Mouse (Mus musculus) spleen, adult 18-20 months (tissue): ENCODE data around the gene Dmrtc2.
"Not testable (repeated sequence)": the region's sequence is repeated elsewhere in the genome, so short reads cannot be mapped to it uniquely, and the experiment has no call there.

Experiments
- DNase-seq, 2 experiments: peaks; one replicate each; pipeline ENCODE4 v3.0.0; 2022; ENCODE audit warnings: mixed read lengths in 2 of 2

Gene Dmrtc2

DNA sequence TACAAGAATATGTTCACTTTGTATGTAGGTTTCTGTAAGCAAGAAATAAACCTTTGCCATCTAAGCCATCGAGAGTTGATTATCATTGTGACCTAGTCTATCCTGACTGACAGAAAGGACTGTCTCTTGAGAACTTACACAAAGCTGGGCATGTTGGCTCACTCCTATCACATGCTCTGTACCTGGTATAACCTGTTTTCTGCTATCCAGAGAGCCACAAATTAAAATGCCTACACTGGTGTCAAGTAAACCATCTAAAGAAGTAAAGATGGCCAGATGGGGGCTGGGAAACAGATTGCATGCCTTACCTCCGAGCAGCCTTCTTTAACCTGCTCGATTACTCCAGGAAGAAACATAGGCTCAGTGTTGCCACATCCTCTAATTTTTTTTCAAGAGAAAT is 7.7 kb downstream of the Dmrtc2 start:
- no peak for DNase-seq

DNA sequence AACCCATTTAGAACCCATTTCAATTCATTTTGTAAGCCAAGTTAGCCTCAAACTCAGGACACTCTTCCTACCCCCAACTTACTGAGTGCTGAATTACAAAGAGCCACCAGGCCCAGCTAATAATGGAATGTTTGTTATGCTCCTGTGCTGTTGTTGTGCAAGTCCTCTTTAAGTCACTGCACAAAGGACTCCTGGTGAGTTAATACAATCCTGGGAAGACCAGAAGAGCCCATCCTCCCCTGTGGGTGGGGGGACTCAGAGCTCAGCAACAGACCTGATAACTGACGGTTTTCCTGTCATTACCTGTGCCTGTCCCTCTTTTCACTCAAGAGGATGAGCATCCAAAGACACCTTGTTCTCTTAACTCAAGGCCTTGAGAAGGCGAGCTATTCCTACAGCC is 9.8 kb downstream of the Dmrtc2 start:
- no peak for DNase-seq

DNA sequence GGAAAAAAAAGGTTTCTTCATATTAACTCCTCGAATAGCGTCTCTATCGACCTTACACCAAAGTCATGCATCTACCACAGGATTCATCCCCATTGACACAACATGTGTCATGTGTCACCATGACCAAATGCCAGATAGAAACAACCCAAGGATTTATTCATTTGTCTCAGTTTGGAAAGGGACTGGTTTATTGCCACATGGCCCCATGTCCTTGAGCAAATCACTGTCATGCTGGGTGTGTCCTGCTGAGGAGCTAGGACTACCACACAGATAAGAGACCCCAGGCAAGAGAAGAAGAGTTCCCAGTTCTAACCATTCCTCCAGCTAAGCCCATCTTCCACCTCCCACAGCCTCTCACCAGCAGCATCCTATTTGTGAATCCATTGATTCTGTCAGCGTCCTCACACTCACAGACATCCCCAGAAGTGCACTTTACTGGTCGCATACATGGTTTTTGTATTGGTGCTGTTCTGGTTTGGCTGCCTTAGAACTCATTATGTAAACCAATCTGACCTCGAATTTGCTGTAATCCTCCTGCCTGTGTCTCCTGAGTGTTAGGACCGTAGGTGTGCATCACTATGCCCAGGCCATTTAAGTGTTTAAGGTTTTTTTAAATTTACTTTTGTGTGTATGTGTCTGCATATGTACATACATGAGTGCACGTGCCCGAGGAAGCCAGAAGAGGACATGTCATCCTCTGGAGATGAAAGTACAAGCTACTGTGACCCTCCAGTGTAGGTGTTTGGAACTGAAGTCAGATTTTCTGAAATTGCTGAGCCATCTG is 12.8 kb downstream of the Dmrtc2 start:
- DNase-seq = no peak

DNA sequence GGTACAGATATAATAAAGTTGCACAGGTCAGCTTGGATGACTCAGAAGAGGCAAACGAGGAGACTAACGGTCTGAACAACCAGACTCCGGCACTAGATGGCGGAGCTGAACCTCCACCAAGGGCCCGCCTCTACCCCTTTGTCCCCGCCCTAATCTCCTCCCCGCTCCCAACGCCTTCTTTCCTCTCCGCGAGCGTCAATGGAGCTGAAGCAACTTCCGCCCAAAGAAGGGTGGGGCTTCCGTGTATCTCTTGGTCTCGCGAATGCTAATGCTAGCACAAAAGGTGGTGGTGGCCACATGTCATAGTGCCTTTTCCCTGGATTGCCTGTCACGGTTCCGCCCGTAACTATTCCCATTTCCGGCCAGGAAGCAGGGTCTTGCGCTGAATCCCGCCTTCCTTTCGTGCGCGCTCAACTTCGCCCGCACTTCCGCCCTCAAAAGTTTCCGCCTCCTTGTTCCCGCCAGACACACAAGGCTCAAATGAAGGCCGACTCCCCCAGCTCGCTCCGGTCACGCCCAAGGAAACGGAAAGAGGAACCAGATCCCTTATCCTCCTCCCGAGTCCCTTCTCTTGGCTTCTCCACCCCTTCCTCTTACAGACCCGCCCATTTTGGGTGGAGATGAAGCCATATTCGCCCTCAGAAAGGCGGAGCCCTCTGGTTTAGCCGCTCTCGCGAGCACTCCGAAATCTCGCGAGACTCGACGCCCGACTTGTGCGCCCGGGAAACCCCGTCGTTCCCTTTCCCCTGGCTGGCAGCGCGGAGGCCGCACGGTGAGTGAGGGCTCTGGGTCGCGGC is 14.2 kb downstream of the Dmrtc2 start, which contains the start of gene Rps19:
TSS of gene Rps19 (plus strand) at position 476 of the 797 bp plus-strand sequence.
- peak; percentile 94 to 97 for DNase-seq

DNA sequence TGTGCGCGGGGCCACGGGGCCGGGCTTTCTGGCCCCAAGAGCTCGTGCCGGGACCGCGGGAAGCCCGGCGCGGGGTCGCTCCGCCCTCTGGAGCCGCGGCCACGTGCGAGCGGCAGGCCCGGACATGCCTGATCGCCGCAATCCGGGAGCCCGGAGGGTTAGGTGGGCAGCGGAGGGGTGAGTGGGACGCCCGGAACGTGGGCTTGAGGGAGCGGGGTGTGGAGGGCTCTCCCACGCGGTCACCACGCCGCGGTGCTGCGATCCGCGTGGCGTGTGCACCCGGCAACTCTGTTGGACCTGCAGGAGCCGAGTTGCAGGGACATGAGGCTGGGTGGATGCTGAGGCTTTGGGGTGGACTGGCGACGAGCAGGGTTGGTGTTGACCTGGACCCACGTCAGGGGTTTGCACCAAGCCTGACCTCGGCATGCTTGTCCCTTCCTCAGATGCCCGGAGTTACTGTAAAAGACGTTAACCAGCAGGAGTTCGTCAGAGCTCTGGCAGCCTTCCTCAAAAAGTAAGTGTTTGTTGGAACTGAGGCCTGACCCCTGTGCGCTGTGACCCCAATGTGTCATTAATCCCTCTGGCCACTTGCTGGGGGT is 14.9 kb downstream of the Dmrtc2 start:
- DNase-seq = no peak

DNA sequence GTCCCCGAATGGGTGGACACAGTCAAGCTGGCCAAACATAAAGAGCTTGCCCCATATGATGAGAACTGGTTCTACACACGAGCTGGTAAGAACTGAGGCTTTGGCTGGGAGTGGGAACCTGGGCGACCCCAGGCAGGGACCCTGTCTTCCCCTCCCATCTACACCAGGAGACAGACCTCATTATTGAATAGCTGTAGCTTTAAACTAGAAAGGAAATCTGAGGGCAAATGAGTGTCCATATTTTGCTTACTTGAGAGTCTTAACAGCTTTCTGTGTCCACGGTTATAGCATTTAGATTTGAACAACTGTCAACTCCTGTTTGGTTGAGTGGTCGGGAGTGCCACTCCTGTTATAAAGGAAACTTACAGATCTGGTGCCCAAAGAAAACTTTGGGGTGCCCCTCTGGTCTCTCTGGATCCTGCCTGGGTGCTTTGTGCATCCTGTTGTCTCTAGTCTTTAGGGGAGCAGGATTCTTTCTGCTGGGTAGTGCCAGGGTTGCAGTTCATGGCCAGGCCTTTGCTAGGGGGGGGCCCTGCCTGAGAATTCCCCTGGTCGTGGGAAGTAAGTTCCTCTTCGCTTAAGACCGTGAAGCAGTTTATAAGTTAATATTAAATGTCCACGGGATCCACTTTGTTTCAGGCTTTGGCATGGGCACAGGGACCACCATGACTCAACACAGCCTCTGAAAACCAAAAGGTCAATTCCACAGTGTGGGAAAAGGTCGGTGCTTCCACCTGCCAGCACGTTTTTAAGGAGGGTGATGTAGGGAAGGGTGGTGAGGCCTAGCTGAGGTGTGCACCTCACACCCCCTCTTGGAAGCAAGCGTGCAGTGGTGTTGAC is 15.8 kb downstream of the Dmrtc2 start:
- no peak for DNase-seq

DNA sequence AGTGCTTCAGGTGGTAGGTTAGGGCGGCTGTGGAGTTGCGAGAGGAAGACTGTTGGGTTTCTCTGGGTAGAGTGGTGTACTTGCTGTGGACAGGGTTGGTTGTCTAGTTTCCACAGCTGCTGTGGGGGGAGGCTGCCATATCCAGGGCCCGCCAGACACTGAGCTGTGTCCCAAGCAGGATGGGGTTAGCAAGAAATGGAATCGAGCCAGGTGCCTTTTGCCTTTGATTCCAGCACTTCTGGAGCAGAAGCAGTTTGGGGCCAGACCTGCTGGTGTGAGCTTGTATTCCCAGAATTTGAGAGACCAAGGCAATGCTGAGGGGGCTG is 16.4 kb downstream of the Dmrtc2 start:
- no peak for DNase-seq

DNA sequence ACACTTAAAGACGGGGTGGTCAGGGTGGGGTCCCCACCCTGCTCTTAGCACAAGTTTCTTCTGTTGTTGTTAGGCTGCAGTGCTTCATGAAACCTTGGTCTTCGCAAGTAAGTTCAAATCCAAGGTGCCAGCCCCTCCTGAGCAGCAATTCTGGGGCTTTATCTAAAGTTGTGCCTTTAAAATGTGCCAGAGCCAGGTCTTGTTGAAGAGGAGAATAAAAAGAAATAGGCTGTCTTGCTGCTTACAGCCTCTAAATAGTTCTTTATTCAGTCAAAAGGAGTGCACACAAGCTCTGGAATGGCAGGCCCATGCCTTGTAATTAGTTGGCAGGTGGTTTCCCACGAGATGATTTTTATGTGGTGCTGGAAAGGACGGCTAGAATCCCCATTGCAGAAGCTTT is 17.2 kb downstream of the Dmrtc2 start:
- no peak for DNase-seq

DNA sequence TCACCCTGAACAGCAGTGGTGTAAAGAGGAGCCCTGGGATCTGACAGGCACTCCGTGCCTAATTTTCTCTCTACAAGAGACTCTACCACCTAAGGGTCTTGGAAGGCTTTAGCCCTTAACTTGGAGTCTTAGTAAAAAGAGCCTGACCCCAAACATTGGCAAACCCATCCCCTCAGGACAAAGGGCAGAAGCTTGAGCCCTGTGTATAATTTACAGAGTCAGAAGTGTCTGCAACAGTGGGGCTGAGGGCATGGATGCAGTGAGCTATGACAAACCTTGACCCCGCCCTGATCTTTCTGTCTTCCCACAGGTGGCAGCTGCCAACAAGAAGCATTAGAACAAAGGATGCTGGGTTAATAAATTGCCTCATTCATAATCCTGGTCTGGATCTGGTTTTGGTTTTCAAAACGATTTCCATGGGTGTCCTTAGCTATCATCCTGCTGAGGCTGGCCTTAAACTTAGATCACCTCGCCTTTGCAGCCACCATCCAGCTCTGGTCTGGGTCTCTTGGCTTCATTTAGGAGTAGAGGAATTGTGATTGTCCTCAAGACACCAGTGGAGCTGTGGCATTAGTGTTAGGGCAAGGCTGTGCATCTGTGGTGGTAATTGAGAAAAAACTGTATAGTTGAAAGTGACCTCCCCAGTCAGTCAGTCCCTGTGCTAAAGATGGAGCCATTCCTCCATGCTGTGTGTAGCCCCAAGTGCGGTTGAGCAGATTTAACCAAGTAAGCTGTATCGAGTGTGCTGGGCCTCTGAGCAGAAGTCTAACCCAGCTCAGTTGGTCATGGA is 19.8 kb downstream of the Dmrtc2 start:
- DNase-seq = no peak

DNA sequence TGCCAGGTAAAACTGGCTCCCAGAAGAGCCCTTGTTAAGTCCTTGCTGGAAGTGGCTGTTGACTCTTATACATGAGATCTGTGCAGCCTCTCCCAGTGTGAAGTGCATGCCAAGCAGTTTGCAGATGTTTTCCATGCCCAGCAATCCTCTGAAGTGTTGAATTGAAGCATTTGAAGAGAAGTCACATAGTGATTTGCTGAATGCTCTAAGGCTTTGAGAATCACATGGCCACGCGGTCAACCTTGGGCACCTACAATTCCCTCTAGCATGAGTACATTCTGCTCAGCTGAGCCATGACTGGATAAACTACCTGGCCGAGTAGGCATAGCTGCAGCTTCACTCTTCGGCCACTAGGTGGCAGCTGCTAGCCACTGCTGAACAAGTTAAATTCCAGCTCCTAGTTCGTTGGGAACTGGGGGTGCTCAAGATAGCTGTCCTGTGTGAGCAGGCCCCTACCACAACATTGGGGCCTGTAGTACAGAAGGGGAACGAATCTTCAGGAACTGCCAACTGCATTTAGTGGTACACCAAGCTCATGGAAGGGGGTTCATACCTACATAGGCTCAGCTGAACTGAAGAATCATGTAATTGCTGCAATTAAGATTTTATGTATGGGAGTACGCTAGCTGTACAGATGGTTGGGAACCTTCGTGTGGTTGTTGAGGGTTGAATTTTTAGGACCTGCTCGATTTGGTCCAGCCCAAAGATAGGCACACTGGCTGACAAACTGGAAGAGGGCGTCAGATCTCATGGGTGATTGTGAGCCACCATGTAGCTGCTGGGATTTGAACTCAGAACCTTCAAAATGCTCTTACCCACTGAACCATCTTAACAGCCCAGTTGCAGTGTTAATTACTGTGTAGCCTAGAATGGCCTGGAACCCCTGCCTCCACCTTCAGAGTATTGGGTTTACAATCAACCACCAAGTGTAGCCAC is 20.7 kb downstream of the Dmrtc2 start:
- peak; percentile 56 to 66 for DNase-seq

DNA sequence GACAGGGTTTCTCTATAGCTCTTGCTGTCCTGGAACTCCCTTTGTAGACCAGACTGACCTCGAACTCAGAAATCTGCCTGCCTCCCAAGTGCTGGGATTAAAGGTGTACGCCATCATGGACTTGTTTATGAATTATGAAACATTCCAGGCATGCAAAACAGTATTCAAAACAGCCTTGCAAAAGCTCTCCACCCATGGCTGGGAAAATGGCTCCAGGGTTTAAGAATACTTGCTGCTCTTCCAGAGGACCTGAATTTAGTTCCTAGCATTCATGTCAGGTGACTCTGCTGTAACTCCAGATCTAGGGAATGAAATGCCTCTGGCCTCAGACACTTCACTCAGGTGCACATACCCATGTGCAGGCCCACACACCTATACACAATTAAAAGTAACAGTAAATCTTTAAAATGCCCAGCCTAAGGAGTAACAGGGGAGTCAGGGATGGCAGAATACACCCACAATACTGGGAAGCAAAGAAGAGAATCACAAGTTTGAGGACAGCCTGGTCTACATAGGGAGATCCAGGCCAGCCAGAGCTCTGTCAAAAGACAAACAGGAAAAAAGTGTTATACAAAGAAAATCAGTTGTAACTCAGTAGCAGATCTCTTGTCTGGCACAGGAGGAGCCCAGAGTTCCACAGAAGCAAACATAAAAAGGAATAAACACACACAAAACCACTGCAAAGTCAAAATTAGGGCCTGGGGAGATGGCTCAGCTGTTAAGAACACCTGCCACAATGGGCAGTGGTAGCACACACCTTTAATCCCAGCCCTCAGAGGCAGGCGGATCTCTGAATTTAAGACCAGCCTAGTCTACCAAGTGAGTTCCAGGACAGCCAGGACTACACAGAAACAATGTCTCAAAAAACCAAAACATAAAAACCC is 21.6 kb downstream of the Dmrtc2 start:
- no peak for DNase-seq

DNA sequence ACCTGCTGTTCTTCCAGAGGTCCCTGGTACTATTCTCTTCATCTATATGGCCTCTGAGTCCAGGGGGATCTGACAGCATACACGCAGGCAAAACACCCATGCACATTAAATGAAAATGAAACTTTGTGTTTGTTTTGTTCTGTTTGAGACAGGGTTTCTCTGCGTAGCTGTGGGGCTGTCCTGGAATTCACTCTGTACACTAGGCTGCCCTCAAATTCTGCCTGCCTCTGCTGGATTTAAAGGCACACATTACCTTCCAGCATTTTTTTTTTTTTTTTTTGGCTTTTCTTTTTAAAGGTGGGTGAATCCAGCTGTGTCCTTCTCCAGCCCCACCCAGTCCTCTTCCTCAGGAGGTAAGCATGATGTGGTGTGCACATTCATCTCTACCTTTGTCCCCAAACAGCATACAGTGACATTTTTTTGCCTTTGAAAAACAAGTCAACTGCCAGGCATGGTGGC is 22.3 kb downstream of the Dmrtc2 start:
- no peak for DNase-seq

DNA sequence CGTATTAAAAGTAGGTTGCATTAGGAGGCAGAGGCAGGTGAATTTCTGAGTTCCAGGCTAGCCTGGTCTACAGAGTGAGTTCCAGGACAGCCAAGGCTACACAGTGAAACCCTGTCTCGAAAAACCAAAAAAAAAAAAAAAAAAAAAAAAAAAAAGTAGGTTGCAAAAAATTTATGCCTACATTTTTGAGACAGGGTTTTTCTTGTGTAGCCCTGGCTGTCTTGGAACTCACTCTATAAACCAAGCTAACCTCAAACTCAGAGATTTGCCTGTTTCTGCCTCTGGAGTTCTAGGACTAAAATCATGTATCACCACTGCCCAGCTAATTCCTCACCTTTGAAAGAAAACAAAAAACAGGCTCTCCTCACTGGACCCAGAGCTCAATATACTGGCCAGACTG is 25.9 kb downstream of the Dmrtc2 start:
- not testable (repeated sequence) for DNase-seq

DNA sequence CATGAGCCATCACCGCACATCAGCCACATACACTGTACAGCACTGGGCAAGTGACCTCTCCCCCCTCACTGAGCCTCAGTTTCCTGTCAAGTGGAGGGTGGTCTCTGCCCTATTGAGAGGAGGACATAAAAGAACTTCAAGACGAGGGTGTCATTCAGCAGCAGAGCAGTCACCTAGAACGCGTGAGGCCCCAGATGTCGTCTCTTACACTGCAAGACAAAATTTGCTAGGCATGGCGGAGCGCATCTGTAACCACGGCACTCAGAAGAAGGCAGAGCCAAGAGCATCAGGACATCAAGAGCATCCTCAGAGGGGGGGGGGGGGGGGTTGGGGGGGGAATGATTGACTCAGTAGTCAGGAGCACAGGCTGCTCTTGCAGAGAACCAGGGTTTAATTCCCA is 26.4 kb downstream of the Dmrtc2 start:
- peak in 1 of 2 experiments; percentile 46 for DNase-seq

DNA sequence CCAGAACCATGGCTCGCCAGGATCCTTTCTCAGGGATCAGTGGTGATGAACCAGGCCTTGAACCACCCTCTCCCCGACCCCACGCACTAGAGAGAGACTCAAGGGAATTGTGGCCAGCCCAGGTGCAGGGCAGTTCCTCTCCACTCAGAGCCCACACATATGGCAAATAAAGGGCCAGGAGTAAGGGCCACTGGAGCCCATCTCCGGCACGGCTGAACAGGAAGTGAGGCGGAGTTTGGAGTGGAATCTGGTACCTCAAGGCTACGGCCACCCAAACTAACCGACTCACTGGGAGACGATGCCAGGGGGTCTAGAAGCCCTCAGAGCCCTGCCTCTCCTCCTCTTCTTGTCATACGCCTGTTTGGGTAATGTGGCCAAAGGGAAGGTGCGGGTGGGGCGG is 27.4 kb downstream of the Dmrtc2 start, which contains the start of gene Cd79a:
TSS of gene Cd79a (plus strand) at position 158 of the 400 bp plus-strand sequence.
- peak; percentile 71 to 85 for DNase-seq

DNA sequence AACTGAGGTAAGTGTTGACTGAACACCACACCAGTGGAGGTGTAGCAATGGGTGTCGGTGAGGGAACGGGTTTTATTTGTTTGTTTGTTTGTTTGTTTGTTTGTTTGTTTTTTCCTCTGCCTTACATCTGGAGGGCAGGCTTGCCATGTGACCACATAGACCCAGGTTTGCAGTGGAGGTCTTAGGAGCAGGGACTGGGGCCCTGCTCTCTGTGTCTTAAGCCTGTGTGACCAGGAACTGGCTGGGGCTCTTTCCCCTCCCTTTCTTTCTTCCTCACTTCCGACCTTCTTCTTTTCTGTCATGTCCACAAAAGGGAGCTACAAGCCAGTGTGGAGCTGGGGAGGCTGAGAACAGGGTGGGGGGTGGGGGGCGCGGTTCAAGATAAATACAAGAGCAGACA is 28.1 kb downstream of the Dmrtc2 start:
- DNase-seq = peak in 1 of 2 experiments; percentile 18

DNA sequence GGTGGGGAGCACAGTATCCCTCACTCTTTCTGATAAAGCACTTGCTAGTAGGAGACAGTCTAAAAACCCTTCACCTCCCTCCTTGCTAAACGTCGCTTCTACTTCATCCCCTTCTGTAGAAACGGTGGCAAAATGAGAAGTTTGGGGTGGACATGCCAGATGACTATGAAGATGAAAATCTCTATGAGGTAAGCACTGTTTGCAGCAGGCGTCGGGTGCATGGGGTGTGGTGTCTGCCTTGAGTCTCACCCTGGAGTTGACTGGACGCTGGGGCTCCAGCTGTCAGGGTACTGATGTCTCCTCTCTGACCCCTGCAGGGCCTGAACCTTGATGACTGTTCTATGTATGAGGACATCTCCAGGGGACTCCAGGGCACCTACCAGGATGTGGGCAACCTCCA is 31.3 kb downstream of the Dmrtc2 start:
- DNase-seq = no peak

DNA sequence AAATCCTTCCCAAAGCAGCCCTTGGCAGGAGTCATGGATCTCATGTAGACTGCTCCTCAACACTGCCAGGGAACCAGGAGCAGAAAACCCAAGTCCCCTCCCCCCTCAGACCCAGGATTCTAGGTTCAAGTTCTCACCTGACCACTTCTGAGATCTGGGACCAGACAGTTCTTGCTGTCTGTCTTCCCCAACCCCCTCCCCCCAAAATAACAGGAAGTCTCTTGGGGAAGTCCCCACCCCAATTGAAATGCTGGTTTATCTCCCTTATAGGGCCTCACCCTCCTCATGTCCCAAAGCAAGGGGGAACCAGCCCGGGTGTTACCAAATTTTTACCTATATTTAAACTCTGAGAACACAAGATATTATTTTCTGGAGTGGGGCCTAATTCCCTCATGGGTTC is 32.0 kb downstream of the Dmrtc2 start:
- peak; percentile 42 to 51 for DNase-seq

DNA sequence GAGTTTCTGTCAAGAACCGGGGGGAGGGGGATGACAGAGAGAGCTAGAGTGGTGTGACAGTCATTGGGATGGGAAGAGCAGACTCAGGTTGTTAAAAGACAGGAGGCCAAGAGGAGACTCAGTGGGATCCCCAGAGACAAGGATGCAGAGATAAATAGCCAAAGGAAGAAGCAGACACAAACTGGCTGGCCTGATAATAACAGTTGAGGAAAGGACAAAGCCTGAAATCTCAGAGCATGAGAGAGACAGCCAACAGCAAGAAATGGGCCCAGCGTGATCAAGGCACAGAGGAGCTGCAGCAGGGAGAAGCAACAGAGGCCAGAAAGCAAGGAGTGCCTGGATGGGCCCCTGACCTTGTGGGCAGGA is 32.4 kb downstream of the Dmrtc2 start:
- no peak for DNase-seq
